Mouse (Mus musculus) heart, embryonic 10.5 days (tissue): Measurements from ENCODE around the gene Olr1. TPM values are rescaled to one million over a fixed set of nuclear protein-coding genes. Genes with fewer than 3 reads are reported as not detected.

Source experiments
- polyA plus RNA-seq: library from polyadenylated mRNA; unstranded; fragments of >200 nt; fragmentation: Nextera tagmentation; extraction: Ambion mirVana; gene quantifications from 2 replicates; pipeline ENCODE4 v1.2.1, GENCODE M21; 2016

Gene Olr1
- polyA plus RNA-seq, 1 experiment from 2014 or later, result 0.28 TPM

Other genes starting within 250 kb of the Olr1 start
- gene Cd69, start 231.7 kb downstream of the Olr1 start, polyA plus RNA-seq, result 0.12 and 0.25 TPM in 2 replicates
- not detected in 2 replicates for gene 4922502D21Rik, start 175.4 kb downstream of the Olr1 start, polyA plus RNA-seq
- 0.05 TPM in 1 of 2 replicates, not detected in the other for gene Clec12a, start 164.5 kb downstream of the Olr1 start, polyA plus RNA-seq
- 0.25 and 0.67 TPM in 2 replicates for gene Clec12b, start 121.3 kb downstream of the Olr1 start, polyA plus RNA-seq
- 4.8 and 12.8 TPM in 2 replicates for gene Clec1b, start 109.9 kb downstream of the Olr1 start, polyA plus RNA-seq
- gene Clec9a, start 98.3 kb downstream of the Olr1 start, polyA plus RNA-seq, result 0.14 and 0.17 TPM in 2 replicates
- gene Clec1a, start 55.2 kb downstream of the Olr1 start, polyA plus RNA-seq, result 0.48 and 0.54 TPM in 2 replicates
- gene Tmem52b, start 5.4 kb upstream of the Olr1 start, polyA plus RNA-seq, result not detected in 2 replicates
- gene Gabarapl1, start 26.0 kb upstream of the Olr1 start, polyA plus RNA-seq, result 30.8 and 34.4 TPM in 2 replicates
- gene Klre1, start 70.7 kb upstream of the Olr1 start, polyA plus RNA-seq, result not detected in 2 replicates
- not detected in 2 replicates for gene Klrd1, start 84.6 kb upstream of the Olr1 start, polyA plus RNA-seq
- gene Klrk1, start 116.7 kb upstream of the Olr1 start, polyA plus RNA-seq, result 0.04 and 0.09 TPM in 2 replicates
- not detected in 2 replicates for gene Klrc3, start 136.2 kb upstream of the Olr1 start, polyA plus RNA-seq
- not detected in 2 replicates for gene Klrc2, start 153.5 kb upstream of the Olr1 start, polyA plus RNA-seq
- not detected in 2 replicates for gene Klrc1, start 171.8 kb upstream of the Olr1 start, polyA plus RNA-seq
- gene Klri1, start 210.0 kb upstream of the Olr1 start, polyA plus RNA-seq, result not detected in 2 replicates
- not detected in 2 replicates for gene Klri2, start 233.3 kb upstream of the Olr1 start, polyA plus RNA-seq